Mouse (Mus musculus) adrenal gland, adult 2 months (tissue): Measurements from ENCODE around the gene Cfap54. TPM values are rescaled to one million over a fixed set of nuclear protein-coding genes. Genes with fewer than 3 reads are reported as not detected.

Source experiments
- DNase-seq: peaks from one replicate; pipeline ENCODE4 v3.0.0; 2021
- long read RNA-seq: library from polyadenylated mRNA; stranded (forward); transcript quantifications from one replicate; pipeline ENCODE4 v2.0.0, GENCODE M21; 2021
- polyA plus RNA-seq: library from polyadenylated mRNA; depleted of rRNA; stranded (reverse); fragments of >200 nt; gene quantifications from 2 replicates; pipeline ENCODE4 v1.2.3, GENCODE M21; 2012; rRNA removed
- total RNA-seq, 2 experiments: library from RNA; stranded (reverse); gene quantifications; 2 replicates each; pipeline ENCODE4 v1.2.3; 2021

Gene Cfap54
- total RNA-seq (1 to 10 TPM; 4.8 to 6.8 TPM), polyA plus RNA-seq (0.35 and 1.6 TPM in 2 replicates)
- long read RNA-seq, partial matches to known transcripts = 1 of 1 reads
- long read RNA-seq, other reads (novel, unspliced or antisense) = 0 of 1 reads

DNA sequence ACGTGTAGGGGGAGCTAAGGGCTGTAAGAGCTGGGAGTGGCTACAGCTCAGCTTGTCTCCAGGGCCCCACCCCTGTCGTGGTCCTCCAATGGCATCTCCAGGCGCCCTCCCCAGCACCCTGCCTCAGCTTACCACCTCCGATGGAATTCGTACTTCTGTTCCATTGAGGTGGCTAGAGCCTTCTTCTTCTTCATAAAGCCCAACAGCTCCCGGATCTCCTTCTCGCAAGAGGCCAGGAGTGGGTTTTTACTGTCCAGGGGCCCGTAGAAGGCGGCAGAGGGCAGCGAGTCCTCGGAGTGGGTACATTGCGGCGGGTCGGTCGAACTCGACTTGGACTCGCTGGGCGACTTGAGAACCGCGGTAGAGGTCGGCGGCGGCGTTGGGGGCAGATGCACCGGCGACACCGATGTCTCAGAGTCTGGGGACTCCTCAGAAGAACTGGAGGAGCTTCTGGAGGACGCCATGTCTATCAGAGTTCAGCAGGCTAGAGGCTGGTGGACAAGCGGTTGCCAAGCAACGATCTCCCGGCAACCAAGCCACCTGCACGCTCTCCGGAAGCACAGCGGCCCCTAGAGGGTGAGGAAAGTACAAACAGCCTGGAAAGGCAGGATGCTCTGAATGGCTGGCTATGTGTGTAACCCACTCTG is at the start of gene Cfap54:
Gene Cfap54 (minus strand): TSS at position 486 of the 647 bp plus-strand sequence.
- DNase-seq = peak; percentile 90

DNA sequence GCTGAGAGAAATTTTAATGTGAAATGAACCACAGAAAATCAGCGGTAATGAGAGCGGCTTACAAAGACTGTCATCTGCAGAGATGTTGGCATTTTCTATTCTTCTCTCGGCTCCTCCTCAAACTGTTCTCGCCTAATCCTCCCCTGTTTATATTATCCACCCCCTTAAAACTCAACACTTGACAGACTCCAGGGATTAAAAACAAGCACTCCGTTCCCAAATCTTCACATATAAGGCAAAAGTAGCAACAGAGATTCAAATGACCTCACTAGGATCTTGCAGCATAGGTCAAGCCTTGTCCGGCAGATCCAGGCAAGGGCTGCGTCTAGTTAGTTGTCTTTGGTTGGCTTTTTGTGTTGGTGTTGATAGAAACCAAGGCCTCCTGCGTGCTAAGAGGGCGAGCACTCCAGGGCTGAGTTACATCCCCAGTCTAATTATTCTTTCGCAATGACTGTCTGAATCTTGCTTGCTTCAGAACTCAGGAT is 49.1 kb upstream of the Cfap54 start:
- DNase-seq = no peak

DNA sequence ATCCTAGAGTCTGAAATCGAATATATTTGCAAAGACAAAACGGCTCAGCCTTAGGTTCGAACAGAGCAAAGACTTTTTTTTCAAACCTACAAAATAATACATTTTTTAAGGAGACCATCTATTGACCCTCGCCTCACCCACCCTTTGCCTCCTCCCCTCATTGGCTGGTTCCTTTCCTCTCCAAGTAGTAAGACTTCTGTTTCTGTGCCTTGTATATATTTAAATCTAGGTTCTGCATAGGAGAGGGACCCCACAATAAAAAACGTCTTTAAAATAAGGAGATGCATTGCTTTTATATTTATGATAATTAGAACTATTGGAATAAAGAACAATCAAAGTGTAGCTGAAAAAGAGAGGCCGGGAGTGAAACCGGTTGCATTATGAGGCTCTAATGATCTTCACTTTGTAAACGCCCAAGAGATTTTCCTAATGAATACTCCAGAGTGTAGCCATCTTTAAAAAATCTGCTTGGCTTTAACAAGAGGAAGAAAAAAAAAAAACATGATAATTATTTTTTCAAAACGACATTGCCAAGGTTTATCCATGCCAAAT is 48.6 kb upstream of the Cfap54 start:
- no peak for DNase-seq

DNA sequence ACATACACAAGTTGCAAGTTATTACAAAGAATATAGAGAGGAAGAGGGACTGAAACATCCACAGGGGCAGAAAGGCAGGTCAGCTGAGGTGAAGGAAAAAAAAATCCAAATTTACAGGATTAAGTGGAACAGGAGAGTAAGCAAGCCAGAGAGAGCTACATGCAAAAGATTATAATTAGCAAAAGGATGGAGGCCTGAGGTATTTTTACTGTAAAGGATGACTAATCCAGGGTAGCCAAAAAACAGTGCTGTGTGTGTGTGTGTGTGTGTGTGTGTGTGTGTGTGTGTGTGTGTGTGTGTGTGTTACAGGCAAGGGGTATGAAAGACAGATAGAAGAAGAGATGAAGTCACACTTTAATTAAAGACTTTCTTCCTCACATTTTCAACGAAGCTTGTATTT is 47.9 kb upstream of the Cfap54 start:
- DNase-seq = no peak

DNA sequence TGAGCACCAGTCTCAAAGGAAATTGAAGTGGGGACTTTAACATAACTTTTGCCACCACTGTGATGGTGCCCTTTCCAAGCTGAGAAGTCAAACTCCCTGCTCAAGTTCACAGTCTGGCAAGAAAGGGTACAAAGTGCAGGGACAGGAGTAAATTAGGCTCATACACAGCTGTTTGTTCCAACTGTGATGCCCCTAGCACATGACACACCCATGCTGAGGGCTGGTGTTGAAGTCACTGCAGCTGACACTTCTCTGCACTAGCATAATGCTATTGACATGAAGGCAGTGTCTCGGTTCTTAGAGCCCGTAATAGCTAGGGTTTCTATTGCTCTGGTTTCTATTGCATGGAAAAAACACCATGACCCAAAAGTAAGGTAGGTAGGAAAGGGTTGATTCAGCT is 47.1 kb upstream of the Cfap54 start:
- DNase-seq = no peak

DNA sequence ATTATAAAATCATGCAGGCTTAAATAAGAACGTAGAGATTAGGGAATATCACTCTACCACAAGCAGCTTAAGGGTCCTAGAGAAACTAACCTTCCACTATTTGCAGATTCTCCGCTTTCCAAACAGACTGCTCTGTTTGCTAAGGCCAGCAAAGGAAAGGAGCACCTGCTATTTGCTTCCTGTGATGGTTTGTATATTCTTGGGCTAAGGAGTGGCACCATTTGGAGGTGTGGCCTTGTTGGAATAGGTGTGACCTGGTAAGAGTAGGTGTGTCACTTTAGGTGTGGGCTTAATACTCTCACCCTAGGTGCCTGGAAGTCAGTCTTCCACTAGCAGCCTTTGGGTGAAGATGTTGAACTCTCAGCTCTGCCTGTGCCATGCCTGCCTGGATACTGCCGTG is 44.6 kb upstream of the Cfap54 start:
- DNase-seq = no peak

DNA sequence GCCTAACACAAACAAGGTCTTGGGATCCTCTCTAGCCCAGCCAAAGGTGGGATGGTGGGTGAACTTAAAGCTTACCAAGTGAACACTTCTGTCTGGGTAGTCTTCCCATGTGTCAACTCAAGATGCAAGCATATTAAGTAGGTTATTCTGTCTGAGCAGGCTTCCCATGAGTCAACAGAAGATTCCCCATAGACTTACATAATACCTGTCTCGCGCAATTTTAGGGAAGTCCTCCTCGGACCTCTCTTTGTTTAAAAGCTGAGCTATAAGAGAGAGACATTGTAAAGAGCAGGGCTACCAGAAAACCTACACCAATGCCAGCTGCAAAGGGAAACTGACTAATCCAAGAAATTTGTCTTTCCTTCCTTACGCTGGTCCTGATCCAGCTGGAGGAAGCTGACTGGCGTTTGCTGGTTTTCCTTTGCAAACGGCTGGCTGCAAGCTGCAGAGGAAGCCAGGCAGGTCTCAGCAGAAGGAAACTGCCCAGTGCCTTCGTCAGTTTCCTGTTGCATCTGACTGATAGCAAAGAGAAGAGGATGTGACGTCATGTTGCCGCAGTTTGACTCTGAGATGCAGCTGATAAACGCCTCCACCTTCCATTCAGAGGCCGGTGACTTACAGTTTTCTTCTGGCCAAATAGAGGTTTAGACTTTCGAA is 42.7 kb upstream of the Cfap54 start:
- peak; percentile 63 for DNase-seq

DNA sequence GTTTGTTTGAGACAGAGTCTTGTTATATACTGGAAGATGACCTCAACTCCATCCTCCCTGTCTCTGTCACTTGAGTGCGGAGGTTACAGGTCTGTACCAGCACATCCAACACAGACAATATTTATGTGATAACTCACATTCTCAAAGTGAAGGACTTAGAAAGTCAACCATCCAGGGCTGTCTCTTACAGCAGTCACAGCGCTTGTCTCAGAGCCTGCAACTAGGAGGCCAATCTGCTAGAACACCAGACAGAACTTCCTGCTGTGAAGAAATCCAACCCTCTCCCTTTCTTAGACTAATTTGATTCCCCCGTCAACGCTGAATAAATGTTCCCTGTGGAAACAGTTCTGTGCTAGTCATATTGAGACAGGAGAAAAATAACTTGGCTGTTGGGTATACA is 41.9 kb upstream of the Cfap54 start:
- DNase-seq = no peak

DNA sequence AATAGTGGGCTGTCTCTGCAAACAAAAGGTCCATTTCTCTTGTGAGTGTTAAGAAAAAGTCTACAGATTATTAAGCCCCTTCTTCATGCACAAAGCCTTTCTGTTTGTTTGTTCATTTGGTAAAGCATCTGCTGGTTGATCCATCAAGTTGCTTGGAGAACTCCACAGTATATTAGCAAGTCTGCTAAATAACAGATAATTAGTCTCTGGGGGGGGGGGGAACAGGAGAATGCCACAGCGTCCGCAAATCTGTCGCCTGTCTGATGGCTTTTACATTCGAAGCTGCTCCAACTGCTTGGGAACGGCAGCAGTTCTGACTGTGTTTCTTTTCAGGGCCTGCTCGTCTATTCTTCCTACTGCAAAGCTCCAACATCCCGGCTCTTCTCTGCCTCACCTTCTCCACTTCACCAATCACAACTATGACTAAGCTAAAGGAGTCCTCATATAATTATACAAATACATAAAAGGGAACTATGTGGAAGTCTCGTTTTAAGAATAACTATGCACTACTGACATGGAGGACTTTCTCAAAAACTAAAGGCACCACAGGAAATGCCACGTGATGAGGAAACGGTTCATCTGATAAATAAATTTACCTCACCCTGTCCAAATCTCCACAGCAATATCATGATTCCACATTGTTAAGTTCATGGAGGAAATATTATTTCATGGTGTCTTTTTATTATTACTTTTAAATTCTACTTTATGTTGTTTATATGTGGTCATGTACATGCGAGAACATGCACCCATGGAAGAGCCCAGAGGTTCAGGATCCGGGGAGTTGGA is 41.2 kb upstream of the Cfap54 start:
- DNase-seq = no peak

DNA sequence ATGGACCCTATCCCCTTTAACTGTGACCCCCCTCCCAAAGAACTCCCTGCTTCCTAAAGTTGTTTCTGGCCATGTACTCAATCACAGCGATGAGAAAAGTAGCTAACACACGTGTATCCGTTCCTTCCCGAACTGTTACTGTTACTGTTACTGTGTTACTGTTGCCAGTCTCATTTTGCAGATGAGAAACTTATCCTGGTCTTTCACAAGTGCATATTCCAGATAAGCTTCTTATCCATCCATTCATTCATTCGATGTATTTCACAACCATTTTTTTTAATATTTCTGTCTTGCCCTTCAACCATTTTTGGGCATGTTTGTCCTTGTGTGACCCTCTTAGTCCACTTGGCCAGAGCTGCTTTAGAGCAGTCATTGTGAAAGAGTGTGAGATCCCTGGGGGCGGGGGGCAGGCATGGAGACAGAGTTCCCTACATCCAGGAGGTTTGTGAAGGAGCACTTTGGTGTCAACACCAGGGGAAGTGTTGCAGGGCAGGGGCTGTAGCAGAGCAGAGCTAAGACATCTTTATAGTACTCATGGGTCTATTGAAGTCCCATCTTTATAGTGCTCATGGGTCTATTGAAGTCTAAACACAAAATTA is 39.9 kb upstream of the Cfap54 start:
- peak; percentile 28 for DNase-seq

DNA sequence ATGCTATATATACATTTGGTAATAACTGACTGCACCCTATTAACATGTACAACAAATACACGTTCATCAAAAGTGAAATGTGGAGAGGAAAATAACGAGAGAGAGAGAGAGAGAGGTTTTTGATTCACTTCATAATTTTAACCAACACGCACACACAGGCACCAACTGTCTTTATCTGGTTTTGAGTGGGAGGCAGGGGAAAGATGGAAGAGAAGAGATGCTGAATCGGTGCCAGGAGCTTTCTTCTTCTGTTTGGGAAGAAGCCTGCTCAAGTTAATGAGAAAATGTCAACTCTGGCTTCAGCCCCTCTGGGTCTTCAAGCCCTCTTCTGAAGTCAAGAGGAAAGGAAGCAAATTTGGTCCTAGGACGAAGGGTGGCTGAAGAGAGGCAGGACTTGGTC is 38.4 kb upstream of the Cfap54 start:
- DNase-seq = no peak

DNA sequence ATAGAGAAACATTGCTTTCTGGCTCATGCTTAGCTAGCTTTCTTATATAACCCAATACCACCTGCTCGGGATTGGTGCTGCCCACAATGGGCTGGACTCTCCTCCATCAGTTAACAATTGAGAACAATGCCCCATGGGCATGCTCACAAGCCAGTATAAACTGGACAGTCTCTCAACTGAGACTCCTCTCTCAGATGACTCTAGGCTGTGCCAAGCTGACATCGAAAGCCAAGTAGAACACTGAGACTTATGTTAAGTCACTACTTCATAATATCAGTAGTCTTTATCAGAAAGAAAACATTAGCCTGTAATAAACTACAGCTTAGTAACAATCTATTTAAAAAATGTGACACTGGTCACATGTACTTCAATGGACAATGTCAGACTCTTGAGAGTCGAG is 35.2 kb upstream of the Cfap54 start:
- no peak for DNase-seq

DNA sequence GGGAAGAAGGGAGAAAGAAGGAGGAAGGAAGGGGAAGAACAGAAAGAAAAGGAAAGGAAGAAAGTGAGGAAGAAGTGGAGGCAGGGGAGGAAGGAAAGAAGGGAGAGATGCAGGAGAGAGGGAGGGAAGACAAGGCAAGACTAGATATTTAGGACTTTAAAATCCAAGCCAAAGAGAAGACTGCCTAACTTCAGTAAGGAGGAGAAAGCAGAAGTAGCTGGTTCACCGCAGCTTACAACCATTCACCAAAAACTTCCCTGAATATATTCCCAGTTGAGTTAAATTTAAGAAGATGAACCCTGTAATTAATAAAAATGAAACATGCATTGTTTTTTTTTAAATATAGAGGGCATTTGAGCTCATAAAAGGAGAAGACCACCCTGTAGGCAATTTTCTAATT is 34.3 kb upstream of the Cfap54 start:
- no peak for DNase-seq

DNA sequence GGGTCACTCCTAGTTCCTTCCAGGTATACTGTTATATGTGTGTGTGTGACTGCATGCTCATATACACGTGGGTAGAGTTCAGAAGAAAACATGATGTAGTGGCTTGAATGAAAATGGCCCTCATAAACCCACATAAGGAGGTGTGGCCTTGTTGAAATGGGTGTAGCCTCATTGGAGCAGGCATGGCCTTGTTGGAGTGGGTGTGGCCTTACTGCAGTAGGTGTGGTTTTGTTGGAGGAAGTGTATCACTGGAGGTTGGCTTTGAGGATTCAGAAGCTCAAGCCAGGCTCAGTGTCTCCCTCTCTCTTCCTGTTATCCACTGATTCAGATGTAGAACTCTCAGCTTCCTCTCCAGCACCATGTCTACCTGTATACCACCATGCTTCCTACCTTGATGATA is 33.4 kb upstream of the Cfap54 start:
- DNase-seq = no peak

DNA sequence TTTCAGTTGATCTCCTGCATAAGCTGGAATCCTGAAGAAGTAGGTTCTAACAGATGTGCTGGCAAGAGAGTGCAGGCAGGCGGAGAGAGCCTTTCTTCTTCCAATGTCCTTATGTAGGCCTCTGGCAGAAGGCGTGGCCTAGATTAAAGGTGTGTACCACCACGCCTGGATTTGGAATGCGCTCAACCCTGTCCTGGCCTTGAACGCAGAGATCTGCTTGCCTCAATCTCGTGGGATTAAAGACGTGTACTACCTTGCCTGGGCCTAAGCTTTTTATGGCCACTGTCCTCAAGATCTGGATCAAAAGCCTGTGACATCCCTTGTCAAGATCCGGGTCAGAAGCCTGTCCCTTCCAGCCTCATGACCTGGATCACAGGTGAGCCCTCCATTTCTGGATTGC is 32.5 kb upstream of the Cfap54 start:
- no peak for DNase-seq

DNA sequence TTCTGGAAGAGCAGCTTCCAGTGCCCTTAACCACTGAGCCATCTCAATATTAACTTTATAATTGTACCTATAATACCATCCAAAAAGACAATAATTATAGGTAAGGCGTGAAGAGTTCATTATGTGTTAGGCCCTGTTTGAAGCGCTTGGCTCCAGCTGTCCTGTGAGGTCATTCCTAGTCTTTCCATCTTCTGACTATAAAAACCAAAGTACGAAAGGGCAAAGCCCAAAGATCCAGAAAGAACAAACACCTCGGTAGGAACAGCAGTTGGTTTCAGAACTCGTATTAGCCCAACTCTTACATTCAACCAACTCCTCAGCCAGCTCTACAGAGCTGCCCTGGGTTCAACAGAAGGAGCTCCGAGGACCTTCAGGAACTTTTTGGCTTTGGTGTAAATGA is 30.6 kb upstream of the Cfap54 start:
- no peak for DNase-seq

DNA sequence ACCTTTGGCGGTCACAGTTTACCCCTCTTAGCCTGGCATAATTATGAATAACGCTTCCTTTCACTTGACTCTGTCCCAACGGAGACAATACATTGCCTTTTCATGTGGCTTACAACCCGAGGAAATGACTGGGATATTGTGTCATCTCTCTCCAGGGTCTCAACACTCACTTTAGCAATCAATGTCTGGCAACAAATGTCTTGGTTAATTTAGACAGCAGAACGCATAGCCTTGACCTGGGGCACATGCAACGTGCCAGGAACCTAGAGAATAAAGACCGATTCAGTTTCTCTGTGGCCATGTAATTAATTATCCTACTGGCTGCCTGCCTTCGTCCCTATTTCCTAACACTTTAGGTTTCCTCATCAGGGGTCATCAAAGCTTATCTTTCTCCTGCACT is 30.0 kb upstream of the Cfap54 start:
- peak; percentile 77 for DNase-seq

DNA sequence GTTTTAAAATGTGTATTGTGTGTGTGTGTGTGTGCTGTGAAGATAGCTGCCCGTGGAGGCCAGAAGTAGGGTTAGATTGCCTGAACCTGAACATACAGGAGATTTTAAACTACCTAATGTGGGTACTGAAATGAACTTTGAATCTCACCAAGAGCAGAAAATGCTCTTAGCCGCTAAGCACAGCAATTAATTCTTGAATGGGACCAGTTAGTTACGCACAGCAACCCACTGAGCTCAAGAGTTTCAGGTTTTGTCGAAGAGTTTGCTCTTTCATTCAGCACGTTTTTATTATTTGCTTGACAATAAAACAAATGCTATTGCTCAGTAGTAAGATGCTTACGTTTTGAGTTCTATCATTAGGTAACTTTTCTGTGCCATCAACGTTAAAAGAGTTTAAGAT is 23.9 kb upstream of the Cfap54 start:
- no peak for DNase-seq

DNA sequence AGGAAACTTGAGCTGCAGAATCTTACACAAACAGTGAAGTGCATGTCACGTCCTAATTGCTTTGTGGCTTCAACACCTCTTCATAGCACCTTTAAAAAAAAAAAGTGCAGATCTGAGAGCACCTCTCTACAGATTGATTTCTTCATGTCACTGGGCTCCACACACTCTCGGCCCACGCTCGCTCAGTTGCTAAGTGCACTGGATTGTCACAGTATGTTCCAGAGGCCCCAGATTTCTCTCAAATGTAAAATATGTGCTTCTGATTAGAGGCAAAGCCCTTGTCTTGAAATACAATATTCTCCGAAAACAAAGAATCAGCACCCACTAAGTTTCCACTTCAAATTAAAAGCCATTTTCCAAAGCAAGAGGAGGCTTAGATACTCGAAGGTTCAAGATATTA is 22.9 kb upstream of the Cfap54 start:
- DNase-seq = no peak

DNA sequence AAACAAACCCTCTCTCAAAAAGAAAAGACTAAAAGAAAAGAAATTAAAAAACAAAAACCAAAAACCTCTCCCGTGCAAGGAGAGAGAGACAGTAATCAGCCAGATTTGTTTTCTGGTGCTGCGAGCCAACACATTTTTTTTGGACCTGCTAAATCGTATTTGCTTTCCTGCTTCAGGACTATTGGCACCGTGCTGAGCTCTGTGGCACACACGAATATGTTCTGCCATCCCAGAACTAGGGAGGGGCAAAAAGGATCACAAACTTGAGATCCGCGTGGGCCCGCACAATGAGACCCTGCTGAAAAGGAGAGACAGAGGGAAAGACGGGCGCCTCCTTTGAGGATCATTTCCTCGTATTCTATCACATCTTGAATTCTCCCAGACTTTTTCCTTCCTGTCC is 22.3 kb upstream of the Cfap54 start:
- no peak for DNase-seq

DNA sequence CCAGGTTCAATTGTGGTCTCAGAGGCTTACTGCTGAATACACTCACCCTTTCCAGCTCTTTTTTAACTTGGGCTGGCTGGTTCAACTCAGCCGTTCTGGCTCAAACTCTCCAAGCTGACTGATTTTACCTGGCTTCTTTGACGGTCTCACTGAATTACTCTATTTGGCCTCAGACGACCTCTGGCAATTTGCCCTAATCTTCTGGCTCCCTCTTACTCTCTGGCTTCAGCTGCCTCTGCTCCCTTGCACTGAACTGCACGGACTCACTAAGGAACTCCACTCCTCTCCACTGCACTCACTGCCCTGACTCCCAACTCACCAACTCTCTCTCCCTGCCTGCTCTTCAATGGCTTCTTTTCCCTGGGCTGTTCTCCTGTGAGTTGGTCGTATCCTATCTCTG is 20.9 kb upstream of the Cfap54 start:
- peak; percentile 25 for DNase-seq

DNA sequence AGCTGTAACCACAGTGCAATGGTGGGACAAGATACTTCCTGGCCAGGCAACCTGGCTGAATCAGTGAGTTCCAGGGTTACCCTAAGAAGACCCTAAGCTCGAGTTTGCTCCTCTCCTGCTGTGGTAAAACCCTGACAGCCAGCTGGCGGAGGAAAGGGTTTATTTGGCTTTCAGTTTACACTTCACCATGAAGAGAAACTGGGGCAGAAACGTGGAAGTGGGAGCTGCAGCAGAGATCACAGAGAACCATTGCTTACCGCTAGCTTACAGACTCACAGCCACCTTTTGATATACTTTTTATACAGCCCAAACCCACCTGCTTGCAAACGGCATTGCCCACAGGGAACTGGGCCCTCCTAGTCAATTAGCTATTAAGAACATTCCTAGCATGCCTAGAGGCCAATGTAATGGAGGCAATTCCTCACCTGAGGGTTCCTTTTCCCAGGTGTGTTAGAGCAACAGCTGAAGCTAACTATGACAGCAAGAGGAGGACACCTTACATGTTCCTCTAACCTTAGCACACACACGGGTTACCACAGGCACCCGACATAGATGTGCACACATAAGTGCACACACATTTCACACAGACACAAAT is 16.9 kb upstream of the Cfap54 start:
- DNase-seq = no peak
